Mouse (Mus musculus): ENCODE measurements around the gene Fam111a.

Fam111a gene

DNA sequence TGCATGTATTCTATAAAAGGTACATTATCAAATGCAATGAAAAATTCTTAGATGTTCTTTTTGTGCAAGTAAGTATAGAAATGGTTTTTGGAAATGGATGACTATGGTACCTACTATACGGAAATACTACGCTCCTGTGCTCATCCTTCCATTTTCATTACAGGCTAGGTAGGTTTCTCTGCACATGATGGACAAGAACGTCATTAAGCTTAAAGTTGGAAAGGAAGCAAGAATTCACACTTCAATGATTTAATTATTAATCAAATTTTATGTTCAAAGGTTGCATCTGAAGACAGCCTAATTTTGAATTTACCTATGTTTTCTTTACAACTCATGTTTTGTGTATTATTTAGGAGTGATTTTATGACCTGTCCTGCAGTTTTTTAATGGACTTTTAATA lies 88.7 kb downstream of the Fam111a start:
- DNase-seq: no peak

DNA sequence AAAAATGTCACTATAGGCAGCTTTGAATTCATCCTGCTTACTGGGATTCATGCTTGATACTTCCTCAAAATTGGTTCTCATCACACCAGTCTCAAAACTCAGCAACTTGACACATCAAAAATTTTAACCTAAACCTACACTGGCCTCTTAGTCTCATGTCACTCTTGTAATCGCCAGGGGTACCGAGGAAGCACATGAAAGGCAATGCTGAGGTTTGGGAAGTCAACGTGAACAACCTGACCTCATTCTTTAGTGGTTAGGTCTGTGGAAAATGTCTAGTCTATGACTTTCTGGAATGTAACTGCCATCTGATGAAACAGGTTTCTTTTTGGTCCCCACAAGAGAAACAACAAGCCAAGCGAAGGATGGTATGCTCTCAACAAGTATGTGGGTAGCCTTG lies 89.4 kb downstream of the Fam111a start:
- no peak for DNase-seq

DNA sequence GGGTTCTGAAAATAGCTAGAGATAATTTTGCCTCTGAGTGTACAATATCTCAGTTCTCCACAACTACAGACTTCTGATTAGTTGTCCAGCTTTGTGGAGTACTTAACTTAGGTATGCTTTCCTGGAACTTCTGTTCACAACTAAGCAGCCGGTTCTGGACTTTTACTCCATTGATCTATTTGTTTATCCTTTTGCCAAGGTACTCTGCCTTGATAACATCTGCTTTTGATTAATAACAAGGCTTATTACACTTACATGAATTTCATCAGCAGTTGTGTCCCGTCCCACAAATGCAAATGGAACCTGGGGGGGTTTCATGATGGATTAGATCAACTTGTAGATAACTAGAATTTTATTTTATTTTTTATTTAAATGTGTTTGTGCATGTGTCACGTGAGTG lies 91.3 kb downstream of the Fam111a start:
- no peak for DNase-seq

DNA sequence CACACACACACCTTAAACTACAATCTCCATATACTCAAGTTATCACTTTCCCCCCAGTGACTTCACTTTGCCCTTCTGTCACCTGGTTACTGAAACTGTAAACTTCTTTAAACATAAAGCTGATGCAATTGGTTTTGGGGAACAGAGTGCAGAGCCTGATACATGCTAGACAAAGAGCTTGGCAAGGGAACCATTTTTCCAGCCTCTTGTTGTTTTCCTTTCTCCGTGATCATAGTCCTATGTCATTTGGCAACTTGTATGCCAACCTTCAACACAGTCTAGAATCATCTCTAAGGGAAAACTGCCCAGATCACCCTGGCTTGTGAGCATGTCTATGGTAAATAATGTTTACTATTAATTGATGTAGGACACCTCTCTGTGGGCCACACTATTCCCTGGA lies 92.5 kb downstream of the Fam111a start:
- DNase-seq: no peak
